Mouse (Mus musculus) embryonic fibroblast, embryonic 13.5 days (primary cell): Measurements from ENCODE around the gene Cpne1. TPM values are rescaled to one million over a fixed set of nuclear protein-coding genes. Genes with fewer than 3 reads are reported as not detected.

ENCODE experiments used
- H3K27ac ChIP-seq: 2 replicates; pipeline ENCODE4 v1.5.1; 2012; ENCODE audit warnings: low read length, control low read depth, inconsistent platforms; ENCODE audit not compliant: insufficient read depth
- H3K4me1 ChIP-seq: 2 replicates; pipeline ENCODE4 v1.6.1; 2011; ENCODE audit warnings: low read length; ENCODE audit not compliant: control insufficient read depth, insufficient read depth
- H3K4me3 ChIP-seq: 2 replicates; pipeline ENCODE4 v1.5.1; 2011; ENCODE audit warnings: mild to moderate bottlenecking, control low read depth, low read length; ENCODE audit not compliant: insufficient read depth
- CTCF ChIP-seq: IDR thresholded peaks from 2 replicates; pipeline ENCODE4 v1.5.1; 2011; ENCODE audit warnings: mild to moderate bottlenecking, control low read depth, low read length, moderate library complexity, borderline replicate concordance; ENCODE audit not compliant: insufficient read depth
- POLR2A ChIP-seq: IDR thresholded peaks from 2 replicates; pipeline ENCODE4 v1.6.1; 2011; ENCODE audit warnings: low read depth, mild to moderate bottlenecking, control low read depth, low read length, moderate library complexity
- polyA plus RNA-seq: library from polyadenylated mRNA; stranded (reverse); fragments of >200 nt; gene quantifications from 2 replicates; pipeline ENCODE4 v1.2.4, GENCODE M21; 2011; ENCODE audit warnings: low read depth; ENCODE audit not compliant: missing spikeins, insufficient read length

The Cpne1 gene
- polyA plus RNA-seq, 1 experiment: 59.3 TPM

DNA sequence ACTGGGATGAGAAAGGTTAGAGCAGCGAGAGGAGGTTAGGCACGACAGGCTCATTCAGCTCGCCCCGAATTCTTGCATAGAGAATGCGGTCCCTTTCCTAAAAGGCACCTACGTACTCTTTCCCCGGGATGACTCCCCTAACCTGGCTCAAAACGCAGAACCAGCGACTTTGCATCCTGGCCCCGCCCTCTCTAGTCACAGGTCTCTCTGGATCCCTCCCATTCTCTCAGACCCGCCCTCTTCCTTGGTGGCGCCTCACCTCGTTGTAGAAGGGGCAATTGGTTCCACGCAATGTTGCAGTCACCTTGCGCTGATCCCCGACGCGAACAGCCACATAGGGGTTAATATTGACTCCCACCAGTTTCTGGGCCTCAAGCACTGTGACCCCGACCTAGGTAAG lies 63.8 kb downstream of the Cpne1 start:
- H3K27ac ChIP-seq: no peak overlapping the region
- TF ChIP-seq CTCF (no peak), POLR2A (no peak)
- H3K4me1 ChIP-seq: no peaks in the 10 kb centered on the region
- no peak overlapping the region for H3K4me3 ChIP-seq

DNA sequence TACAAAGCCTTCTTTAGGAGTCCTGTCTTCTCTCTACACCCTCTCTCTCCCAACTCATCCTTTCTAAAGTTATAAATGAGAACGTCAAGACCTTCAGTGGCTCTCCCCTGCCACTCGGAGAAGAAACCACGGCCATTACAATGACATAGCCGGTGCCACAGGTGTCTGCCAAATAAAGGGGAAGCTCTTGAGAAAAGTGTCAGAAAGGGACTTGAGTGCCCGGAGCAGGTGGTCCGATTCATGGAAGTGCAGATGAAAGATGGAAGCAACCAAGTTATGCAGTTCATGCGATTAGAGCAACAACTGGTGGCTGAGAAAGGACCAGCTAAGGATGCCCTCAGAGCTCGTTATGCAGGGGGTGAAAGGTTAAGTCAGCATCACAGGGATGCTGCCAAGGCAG lies 68.9 kb downstream of the Cpne1 start:
- no peak overlapping the region for H3K4me3 ChIP-seq
- no peak overlapping the region for H3K27ac ChIP-seq
- H3K4me1 ChIP-seq: no peaks in the 10 kb centered on the region
- TF ChIP-seq CTCF (no peak), POLR2A (no peak)

DNA sequence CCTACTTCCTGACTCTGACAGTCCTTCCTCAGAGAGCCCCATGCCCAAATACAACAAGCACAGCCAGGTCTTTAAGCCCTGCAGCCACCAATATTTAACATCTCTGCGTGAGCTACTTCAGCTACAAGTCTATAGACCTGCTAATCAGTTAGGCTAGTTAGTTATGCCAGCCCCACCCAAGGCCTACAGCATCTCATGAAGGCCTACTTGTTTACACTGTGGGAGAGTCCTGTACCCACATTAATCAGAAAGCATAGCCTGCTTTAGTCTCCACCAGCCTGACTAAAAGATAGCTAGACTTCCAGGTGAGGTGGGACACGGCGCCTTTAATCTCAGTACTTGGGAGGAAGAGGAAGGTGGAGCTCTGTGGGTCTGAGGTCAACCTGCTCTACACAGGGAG lies 72.4 kb downstream of the Cpne1 start:
- H3K4me1 ChIP-seq: no peaks in the 10 kb centered on the region
- TF ChIP-seq POLR2A (no peak), CTCF (no peak)
- no peak overlapping the region for H3K27ac ChIP-seq

DNA sequence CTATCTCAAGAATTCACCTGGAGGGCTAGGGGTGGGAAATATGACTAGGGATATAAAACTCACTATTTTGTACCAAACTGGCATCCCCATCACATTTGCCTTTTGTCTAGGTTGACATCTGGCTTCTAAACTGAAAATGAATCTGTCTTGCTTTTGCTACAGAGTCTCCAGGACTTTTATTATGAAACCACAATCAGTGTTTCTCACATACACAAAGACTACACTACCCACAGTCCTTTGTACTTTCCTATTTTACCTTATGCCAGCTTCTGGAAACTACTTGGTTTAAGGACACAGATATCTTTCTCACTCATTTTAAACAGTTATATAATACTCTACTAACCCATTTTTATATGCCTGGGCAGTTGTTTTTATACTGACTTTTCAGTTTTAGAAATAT lies 86.3 kb downstream of the Cpne1 start:
- TF ChIP-seq POLR2A (no peak), CTCF (no peak)
- Histone ChIP-seq H3K4me3 (no peak overlapping the region), H3K4me1 (no peaks in the 10 kb centered on the region), H3K27ac (no peak overlapping the region)

More for the DNA sequence above, 72.4 kb downstream of the Cpne1 start:
- no peak overlapping the region for H3K4me3 ChIP-seq

Other genes with a start within 250 kb of the Cpne1 start
- 37.8 and 39.5 TPM in 2 replicates for gene Uqcc1, start 181.7 kb downstream of the Cpne1 start, polyA plus RNA-seq
- gene Gm15557, start 171.2 kb downstream of the Cpne1 start, polyA plus RNA-seq: not detected in 2 replicates
- 0.92 and 1.3 TPM in 2 replicates for gene Gdf5, start 166.6 kb downstream of the Cpne1 start, polyA plus RNA-seq
- 19.3 and 28.4 TPM in 2 replicates for gene Cep250, start 155.5 kb downstream of the Cpne1 start, polyA plus RNA-seq
- 1.3 and 2.0 TPM in 2 replicates for gene 6430550D23Rik, start 104.0 kb downstream of the Cpne1 start, polyA plus RNA-seq
- gene Ergic3, start 103.9 kb downstream of the Cpne1 start, polyA plus RNA-seq: 144 and 161 TPM in 2 replicates
- gene Fer1l4, start 59.0 kb downstream of the Cpne1 start, polyA plus RNA-seq: not detected in 2 replicates
- 1.5 and 3.9 TPM in 2 replicates for gene Spag4, start 46.8 kb downstream of the Cpne1 start, polyA plus RNA-seq
- gene Rbm12, start within 50 bp of the Cpne1 start, polyA plus RNA-seq: 24.8 and 27.4 TPM in 2 replicates
- gene Gm28036, start 15.1 kb upstream of the Cpne1 start, polyA plus RNA-seq: 29.0 and 29.7 TPM in 2 replicates
- 185 TPM in 2 replicates for gene Romo1, start 32.1 kb upstream of the Cpne1 start, polyA plus RNA-seq
- 30.2 and 37.7 TPM in 2 replicates for gene Nfs1, start 32.2 kb upstream of the Cpne1 start, polyA plus RNA-seq
- gene Rbm39, start 68.3 kb upstream of the Cpne1 start, polyA plus RNA-seq: 391 and 520 TPM in 2 replicates
- 32.3 and 39.4 TPM in 2 replicates for gene Phf20, start 84.5 kb upstream of the Cpne1 start, polyA plus RNA-seq
- 1.3 and 3.4 TPM in 2 replicates for gene Cnbd2, start 200.3 kb upstream of the Cpne1 start, polyA plus RNA-seq
- 16.3 and 23.3 TPM in 2 replicates for gene Scand1, start 200.7 kb upstream of the Cpne1 start, polyA plus RNA-seq